Mouse (Mus musculus) lung, adult 2 months (tissue): Measurements from ENCODE around the gene Fbxw8. TPM values are rescaled to one million over a fixed set of nuclear protein-coding genes. Genes with fewer than 3 reads are reported as not detected.

ENCODE experiments used
- DNase-seq: peaks from one replicate; pipeline ENCODE4 v3.0.0; 2022
- H3K4me1 ChIP-seq: fragments of 200-500 bp; 2 replicates; pipeline ENCODE4 v1.6.1; 2011; ENCODE audit warnings: low read length; ENCODE audit not compliant: control insufficient read depth, insufficient read depth
- H3K4me3 ChIP-seq: fragments of 200-500 bp; replicated peaks from 2 replicates; pipeline ENCODE3; 2011; ENCODE audit warnings: low read depth, mild to moderate bottlenecking, control low read depth, low read length; ENCODE audit errors: extremely low read depth
- CTCF ChIP-seq: fragments of 200-500 bp; IDR thresholded peaks from 2 replicates; pipeline ENCODE4 v1.5.1; 2011; ENCODE audit warnings: mild to moderate bottlenecking, low read length, control low read depth; ENCODE audit not compliant: insufficient read depth
- POLR2A ChIP-seq: fragments of 200-500 bp; IDR thresholded peaks from 2 replicates; pipeline ENCODE4 v1.6.1; 2011; ENCODE audit warnings: low read depth, mild to moderate bottlenecking, control low read depth, low read length, borderline replicate concordance; ENCODE audit errors: extremely low read depth
- WGBS: fragments of 180-500 bp; shearing (Covaris S2); methylation state at CpG from one replicate; pipeline ENCODE4 v1.1.7; 2018; 5-methylcytosine and 5-hydroxymethylcytosine counted together
- polyA plus RNA-seq: library from polyadenylated mRNA; depleted of rRNA; stranded (reverse); fragments of >200 nt; gene quantifications from 2 replicates; pipeline ENCODE4 v1.2.3, GENCODE M21; 2012

Gene Fbxw8
- polyA plus RNA-seq, 1 experiment, result 79.1 TPM

DNA sequence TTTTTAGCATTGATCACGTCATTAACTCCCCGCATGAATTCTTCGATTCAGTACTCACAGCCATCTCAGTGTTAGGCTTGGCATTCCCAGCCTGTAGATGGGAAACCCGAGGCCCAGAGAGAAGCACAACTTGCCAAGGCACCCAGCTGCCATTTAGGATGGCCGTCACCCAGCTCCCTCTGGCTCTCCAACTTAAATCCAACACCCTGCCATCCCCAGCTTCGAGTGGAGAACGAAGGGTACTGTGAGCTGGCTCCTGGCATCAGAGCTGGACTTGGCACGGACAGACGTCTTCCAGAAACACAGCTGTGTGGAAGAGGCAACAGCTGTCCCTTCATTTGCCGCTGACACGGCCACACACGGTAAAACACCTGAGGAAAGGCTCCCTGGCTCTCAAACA is 9.3 kb upstream of the Fbxw8 start, which contains the start of gene Hrk:
Gene Hrk (plus strand): TSS at position 68 of the 400 bp plus-strand sequence.
- 61% methylated on average over 12 of the region's 12 CpGs for WGBS
- no peak for DNase-seq
- no peaks in the 10 kb centered on the region; the same call in 1 of the 2 replicates for H3K4me1 ChIP-seq
- H3K4me3 ChIP-seq, result no peak within 1 kb of the TSS
- no peak for TF ChIP-seq CTCF
- TF ChIP-seq POLR2A, result no peak

DNA sequence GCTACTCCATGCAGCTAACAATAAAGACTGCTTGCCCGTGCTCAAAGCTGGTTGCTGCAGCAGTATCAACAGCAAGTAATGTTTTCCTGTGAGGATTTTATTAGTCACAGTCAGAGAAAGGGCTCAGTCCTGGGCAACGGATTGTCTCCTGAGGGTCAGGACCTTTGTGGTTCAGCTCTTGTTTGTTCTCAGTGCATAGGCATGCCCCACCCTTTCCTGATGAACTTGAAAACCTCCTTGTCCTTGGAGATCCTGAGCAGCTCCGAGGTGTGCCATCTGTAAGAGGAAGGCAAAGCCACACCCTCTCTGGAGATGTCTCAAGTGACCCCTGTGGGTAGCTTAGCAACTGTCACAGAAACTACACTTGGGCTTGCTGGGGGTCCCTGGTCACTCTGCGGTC is 5.4 kb upstream of the Fbxw8 start:
- WGBS, result 13% methylated on average over 4 of the region's 4 CpGs
- H3K4me3 ChIP-seq, result no peak overlapping the region
- no peaks in the 10 kb centered on the region; the same call in 1 of the 2 replicates for H3K4me1 ChIP-seq
- no peak for DNase-seq
- no peak for TF ChIP-seq CTCF
- TF ChIP-seq POLR2A, result no peak

DNA sequence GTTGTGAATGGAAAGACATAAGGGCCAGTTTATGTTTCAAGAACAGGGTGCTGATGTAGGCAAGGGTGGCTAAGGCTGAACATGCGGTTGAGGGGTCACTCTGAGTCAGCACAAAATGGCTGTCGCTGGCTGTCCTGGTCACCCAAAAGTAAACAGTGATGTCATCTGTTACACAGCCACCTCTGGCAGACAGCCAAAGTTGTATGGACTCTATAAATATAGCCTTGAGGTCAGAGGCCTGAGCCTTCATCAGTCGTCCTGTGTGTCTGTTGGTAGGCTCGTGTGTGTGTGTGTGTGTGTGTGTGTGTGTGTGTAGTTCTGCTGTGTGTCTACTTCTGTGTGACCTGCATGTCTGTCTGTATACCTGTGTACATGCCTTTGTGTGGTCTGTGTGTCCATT is 1.7 kb upstream of the Fbxw8 start:
- DNase-seq, result no peak
- WGBS, result 15% methylated on average over 4 of the region's 4 CpGs
- Histone ChIP-seq H3K4me3 (no peak overlapping the region), H3K4me1 (peaks cover 2% of the 10 kb centered on the region; the same call in 1 of the 2 replicates)
- TF ChIP-seq POLR2A (no peak), CTCF (no peak)

DNA sequence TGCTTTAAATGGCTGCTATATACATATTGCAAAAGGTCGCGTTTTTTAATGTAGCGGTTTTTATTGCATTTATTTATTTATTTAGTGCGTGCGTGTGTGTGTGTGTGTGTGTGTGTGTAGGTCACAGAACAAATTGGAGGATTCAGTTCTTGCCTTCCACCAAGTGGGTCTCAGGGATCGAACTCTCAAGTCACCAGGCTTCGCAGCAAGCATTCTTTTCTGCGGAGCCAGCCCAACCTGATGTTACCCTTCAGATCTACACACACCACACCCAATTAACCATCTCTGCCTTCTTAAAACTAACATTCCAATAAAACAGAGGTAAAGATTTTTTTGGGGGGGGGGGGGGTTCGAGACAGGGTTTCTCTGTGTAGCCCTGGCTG is 292 bp upstream of the Fbxw8 start:
- TF ChIP-seq CTCF (no peak), POLR2A (no peak)
- 19% methylated on average over 9 of the region's 9 CpGs for WGBS

DNA sequence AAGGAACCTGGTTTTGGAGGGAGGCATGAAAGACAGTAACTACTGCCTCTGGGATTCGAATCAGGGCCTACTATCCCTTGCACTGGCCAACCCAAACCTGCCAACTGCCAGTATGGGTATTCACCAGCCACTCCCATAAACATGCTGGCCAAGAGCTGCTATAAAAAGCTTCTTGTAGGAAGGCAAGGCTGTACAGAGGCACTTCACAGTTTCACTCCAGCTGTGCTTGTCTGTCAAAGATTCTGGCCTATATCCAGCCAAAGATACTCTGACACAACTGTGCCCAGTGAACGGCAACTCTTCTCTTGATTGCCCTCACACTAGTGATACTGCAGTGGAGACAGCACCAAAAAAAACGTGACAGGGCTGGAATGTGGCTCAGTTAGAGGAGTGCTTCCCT is 5.6 kb downstream of the Fbxw8 start:
- Histone ChIP-seq H3K4me1 (peaks cover 22% of the 10 kb centered on the region), H3K4me3 (no peak overlapping the region)
- TF ChIP-seq POLR2A (no peak), CTCF (no peak)
- 46% methylated on average over 3 of the region's 3 CpGs for WGBS
- no peak for DNase-seq

More for the DNA sequence above, 292 bp upstream of the Fbxw8 start:
- Histone ChIP-seq H3K4me1 (peaks cover 2% of the 10 kb centered on the region; the same call in 1 of the 2 replicates), H3K4me3 (peak overlapping the region; percentile 79)
- DNase-seq, result no peak

DNA sequence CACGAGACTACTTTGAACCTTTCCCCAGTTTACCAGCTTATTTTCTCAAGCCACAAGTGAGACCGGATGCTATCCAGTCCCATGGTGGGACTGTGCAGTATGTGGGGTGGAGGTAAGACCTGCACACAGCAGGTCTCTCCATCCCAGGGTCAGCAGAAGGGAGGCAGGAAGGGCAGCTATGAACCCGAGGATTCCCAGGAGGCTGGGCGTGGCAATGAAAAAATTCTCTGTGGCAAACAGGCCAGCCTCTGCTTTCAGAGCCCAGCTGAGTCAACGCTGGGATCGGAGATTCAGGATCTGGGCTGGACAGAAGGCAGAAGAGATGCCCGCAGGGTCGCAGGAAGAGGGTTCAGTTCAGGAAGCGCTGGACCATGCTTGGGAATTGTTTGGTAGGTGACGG is 8.0 kb downstream of the Fbxw8 start:
- WGBS, result 62% methylated on average over 10 of the region's 10 CpGs
- Histone ChIP-seq H3K4me3 (no peak overlapping the region), H3K4me1 (peaks cover 27% of the 10 kb centered on the region)
- TF ChIP-seq POLR2A (no peak), CTCF (no peak)
- DNase-seq, result no peak

DNA sequence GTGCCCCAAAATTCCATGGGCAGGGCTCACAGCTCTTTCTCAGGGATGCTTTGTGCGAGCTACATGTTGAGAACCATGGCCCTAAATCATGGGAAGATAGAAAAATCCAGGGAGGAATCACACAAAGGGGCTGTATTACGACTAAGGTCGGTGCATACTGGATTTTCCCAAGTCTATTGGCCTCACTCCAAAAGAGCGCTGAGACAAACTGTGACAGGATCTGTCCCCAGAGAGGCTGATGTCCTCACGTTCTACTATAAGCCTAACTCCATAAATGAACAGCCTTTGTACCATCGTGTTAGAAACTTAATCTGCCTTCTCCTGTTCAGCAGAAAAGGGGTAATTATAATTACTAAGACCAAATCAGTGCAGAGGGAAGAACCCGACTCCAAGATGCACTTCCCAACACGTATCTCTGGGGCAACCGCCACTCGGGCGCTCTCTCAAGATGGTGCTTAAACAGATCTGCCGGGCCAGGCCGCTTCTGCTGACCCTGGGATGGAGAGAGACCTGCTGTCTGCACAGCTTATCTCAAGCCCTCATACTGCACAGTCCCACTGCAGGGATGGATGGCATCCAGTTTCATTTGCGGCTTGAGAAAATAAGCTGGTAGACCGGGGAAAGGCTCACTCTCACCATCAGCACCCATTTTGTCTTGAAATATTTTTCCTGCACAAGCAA is 9.1 kb downstream of the Fbxw8 start:
- no peak for DNase-seq
- peaks cover 27% of the 10 kb centered on the region for H3K4me1 ChIP-seq
- no peak overlapping the region for H3K4me3 ChIP-seq
- 60% methylated on average over 15 of the region's 15 CpGs for WGBS
- no peak for TF ChIP-seq POLR2A
- TF ChIP-seq CTCF, result no peak

DNA sequence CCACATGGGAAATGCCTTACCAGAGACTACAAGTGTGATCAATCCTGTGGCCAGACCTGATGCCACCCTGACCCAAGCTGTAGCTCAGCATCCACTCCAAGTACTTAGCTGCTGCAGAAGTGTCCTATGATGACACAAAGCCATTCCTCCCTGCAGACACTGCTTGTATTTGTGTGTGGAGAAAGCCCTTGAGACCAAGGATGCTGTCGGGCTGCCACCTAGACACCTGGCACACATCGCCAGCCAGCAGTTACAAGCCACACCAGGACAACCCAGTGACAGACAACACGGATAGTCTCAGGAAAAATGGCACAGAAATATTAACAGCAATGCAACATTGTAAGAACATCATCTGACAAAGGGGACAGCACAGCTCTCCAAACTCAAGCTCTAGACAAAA is 9.8 kb downstream of the Fbxw8 start:
- no peak for TF ChIP-seq POLR2A
- TF ChIP-seq CTCF, result no peak
- DNase-seq, result no peak
- 81% methylated on average over 3 of the region's 3 CpGs for WGBS
- Histone ChIP-seq H3K4me3 (no peak overlapping the region), H3K4me1 (peaks cover 27% of the 10 kb centered on the region)

DNA sequence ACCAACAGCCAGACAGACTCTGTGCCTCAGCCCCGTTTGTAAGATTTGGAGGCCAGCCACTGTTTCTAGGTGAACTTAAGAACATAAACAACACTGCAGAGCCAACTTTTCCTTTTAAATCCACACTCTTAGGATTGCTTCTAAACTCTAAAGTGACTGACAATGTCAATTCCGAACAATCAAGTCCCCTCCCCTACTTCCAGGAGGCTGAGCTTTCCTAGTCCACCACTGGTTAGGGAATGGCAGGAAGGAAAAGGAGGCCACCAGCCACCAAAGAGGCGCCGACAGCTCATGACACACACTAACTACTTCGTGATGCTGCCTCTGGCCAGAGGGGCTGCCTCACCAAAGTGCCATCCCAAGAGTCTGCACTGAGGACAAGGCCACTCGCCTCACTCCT is 10.5 kb downstream of the Fbxw8 start:
- WGBS, result 49% methylated on average over 6 of the region's 6 CpGs
- no peak for DNase-seq

DNA sequence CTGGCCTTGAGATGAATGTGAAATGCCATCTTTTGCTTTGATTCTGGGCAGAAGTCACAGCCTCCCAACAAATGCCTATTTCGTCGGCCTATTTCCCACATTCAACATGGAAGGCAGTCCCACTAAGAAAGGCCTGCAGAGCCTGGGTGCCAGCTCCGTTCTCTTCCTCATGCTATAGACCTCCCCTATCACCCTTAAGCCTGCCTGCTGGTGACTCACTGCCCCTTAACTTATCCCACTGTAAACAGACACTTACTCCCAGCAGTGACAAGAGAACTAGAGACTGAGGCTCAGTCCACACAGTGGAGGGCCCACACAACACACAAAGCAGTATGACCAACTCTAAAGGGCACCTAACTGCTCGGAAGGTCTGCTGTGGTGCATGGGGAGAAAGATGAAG is 10.9 kb downstream of the Fbxw8 start:
- TF ChIP-seq POLR2A (no peak), CTCF (no peak)
- no peak for DNase-seq
- WGBS, result 74% methylated on average over 4 of the region's 4 CpGs
- Histone ChIP-seq H3K4me3 (no peak overlapping the region), H3K4me1 (peaks cover 24% of the 10 kb centered on the region)

More for the DNA sequence above, 10.5 kb downstream of the Fbxw8 start:
- no peak for TF ChIP-seq POLR2A
- TF ChIP-seq CTCF, result no peak
- peaks cover 25% of the 10 kb centered on the region for H3K4me1 ChIP-seq
- H3K4me3 ChIP-seq, result no peak overlapping the region
